Mouse (Mus musculus): Measurements from ENCODE around the gene Rars.
"Not testable (repeated sequence)": the region's sequence is repeated elsewhere in the genome, so short reads cannot be mapped to it uniquely, and the experiment has no call there.

The Rars gene

DNA sequence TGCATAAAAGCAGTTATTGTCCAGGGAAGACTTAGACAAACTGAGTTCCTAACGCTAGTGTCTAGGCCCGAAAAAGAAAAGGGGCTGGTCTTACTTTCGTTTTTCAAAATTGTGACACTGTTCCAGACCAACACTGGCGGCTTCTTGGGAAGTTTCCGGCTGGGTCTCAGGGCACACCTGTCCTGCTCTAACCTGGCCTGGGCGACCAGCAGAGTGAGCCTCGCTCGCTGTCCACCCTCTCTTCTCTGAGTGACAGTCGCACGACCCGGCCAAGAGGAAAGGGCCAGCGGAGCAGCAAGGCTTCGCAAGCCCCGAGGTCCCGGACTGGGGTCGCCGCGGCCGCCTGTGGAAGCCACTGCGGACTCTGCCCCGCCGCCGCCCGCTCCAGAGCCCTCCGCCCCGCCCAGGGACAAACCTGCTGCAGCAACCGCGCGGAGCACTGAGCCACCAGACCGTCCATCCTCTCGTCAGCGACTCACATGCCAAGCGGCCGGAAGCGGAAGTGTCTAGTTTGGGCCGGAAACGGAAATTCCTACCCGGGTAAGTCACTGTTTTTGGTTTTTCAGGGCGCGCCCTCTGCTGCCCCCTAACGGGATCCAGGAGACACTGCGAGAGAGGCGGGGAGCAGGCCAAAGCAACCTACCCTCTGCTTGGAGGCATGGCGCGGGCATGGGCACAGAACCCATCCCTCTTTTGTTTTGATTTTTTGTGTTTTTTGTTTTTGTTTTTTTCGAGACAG lies at the start of gene Rars:
Rars (minus strand) TSS at position 485 of the 739 bp plus-strand sequence.
- DNase-seq = peak; percentile 92

DNA sequence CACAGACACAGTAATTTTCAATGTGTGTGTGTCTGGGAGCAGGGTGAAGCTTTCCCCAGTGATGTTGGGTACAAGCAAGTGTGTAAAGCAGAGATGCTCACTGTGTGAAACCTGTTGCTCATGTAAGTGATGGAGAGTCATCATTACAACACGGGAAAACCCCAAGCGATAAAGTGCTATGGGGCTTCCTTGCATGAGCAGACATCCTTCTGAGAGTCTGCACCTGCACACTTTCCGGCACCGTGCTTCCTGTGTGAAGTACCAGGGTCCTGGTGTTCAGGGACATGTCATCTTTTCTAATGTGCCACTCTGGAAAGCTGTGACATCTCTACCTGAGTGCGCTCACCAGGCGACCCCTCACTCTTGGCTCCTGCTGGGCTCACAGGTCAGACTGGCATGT lies 48.5 kb upstream of the Rars start:
- DNase-seq = no peak

DNA sequence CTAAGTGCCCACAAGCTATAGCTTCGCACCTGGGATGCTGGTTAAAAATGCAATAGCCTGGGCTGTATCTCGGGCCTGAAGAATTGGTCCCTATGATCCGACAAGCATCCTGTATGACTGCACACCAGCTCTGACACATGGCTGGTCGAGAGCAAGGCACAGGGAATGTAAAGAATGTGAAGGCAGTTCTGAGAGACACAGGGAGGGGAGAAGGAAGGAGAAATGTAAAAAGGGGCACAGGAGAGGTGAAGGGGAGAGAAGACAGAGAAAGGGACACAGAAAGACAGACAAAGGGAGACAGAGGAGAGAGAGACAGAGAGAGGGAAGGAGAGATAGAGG lies 44.2 kb upstream of the Rars start:
- DNase-seq = no peak

DNA sequence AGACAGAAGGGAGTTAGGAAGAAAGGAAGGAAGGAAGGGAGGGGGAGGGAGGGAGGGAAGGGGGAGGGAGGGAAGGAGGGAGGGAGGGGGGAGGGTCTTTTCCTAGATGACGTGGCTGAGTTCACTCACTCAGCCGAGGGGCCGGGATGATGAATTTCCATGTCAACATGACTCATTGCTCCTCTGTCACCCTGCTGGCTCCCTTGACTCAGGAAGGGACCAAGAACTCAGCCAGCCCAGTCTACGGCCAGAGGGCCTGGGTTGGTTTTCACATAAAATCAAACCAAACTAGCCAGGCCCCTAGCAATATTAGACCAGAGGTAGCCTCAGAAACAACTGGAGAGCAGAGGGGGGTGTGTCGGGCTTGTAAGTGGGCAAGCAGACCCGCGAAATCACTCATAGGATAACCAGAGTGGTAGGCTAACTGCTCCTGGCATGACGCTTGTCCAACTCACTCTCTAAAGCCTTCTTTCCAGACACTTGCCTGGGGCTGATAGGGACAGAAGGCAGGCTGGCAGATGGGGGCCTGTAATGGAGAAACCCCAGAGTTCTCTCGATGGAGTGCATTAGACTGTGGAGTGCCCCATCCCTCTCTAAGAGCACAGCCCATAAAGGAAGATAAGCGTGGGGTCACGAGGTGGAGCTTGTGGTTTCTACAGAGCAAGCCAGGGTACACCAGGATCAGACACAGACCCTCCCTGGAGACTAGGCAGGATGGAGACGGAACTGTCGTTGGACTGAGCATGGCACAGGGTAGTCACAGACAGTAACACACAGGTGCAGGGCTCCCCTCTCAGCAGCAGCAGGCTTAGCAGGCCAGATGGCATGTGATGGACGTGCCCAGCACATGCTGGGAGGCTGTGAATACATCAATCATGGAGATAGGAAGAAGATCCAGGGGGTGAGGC lies 43.6 kb upstream of the Rars start:
- no peak for DNase-seq

DNA sequence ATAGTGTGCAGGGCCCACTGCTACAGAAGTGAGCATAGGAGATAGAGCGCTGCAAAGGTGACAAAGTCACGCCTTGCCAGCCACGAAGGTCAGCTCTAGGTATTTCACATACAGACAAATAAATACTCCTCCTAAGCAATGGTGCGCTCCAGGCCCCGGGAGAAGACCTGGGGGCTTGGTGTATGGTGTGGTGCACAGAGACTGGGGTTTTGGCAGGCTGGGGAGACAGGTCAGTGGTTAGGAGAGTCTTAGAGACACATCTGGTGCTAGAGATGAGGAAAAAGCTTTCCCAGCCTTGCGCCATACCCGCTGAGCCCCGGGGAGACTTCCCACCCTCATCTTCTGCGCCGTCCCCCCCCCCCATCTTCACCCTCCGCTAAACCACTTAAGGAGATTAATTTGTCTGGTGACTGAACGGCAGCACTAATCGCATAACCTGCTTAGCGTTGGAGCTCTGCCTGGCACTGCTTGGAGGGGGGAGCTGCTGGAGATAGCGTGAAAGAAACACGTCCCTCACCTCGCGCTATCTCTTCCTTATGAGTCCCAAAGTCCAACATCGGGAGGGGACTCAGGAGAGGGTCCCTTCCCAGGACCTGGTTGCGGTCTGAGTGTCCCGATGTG lies 39.4 kb upstream of the Rars start:
- no peak for DNase-seq

DNA sequence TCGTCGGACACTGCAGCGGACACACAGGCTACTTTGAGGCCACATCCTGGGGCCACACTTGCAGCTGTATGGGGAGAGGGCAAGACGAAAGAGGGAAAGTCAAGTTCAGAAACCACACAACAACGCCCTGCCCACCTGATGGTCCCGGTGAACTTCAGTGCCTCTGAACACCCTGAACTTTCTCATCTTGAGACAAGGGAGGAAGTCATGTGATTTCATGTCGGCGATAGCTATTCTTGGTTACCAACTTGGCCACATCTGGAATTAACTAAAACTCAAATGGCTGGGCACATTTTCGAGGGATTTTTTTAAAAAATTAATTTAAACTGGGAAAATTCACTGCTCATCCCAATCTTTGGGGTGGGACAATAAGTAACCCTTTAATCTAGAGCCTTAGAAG lies 36.7 kb upstream of the Rars start:
- no peak for DNase-seq

DNA sequence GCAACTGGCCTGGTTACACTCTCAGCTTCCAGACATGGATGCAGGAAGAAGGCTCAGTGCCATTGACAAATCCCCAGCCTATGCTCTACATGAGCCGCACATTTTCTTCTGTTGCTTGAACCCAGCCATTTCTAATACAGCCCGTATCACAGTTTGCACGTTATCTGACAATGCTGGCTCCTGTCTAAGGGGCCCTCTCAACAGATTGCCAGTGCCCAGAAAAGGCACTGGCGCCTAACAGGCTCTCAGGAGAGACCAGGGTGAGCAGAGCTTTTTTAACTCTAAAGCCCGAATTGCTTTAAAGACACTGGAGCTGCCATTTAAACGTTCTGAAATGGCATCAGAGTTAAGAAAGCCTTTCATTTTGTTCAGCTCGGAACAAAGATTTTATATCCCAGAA lies 31.8 kb upstream of the Rars start:
- DNase-seq = no peak

DNA sequence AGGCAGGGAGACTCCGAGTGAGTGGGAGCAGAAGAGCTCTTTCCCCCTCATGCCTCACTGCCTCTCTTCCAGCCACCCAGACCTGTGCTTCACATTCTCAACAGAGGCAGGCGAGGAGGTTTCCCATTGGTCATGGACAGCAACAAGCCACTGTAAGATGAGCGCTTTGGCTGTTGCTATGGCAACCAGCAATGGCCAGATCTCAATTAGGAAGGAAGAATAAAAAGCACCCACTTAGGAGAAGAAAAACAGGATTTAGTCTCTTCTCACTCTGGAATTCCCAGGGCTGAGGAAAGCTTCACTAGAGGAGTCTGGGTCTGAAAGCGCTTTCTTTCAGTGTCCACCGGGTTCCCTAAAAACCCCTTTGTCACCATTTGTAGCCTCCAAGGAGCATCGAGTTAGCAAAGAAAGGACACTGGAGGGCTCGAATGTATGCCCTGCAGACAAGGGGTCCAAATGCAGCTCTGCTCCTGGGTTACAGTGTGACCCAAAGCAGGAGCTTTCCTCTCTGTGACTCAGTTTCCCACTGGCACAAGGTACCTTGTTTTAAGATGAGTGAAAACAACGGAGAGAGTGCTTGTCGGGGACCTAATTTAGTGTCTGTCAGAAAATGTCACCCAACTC lies 30.8 kb upstream of the Rars start:
- peak; percentile 30 for DNase-seq

DNA sequence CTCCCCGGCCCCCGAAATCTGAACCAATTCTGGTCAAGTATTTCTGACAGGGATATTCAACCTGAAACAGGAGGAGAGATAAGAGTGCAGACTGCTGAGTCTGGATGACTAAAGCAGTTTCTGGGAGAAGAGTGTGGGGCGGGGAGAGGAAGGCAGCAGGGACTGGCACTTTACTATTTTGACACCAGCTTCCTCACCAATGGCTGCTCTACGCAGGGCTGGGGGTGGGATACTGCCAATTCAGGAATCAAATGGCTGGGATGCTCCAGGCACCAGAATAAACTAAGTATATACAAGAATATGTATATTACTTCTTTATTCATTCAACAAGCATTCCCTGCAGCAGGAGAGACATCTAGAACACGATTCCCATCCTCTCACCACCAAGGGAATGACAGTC lies 29.3 kb upstream of the Rars start:
- DNase-seq = no peak

DNA sequence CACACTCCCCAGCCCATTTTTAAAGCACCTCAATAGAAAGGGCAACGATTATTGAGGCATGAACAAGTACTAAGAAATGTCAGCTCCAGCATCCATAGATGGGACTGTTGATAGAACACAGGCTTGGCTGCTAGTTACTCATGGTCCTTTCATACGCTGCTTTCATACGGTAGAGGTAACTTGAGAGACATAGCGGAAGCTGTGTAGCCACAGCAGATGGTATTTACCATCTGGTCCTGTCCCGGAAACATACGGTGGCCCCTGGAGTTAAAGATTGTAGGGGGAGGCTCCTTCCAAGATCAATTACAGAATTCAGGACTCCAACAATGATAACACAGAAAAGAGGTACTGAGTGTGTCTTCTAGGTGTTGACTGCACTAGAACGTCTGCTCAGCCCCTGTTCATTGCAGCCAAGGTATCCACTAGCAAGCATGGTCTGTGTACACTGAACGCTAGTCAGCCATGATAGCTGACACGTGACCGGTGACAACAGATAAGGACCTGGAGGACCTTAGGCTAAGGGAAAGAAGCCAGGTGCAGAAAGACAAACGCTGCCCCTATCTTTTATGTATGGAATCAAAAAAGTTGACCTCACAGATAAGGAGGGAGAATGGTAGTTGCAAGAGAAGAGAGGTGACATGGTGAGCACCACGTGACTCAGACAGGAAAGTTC lies 23.2 kb upstream of the Rars start:
- no peak for DNase-seq

DNA sequence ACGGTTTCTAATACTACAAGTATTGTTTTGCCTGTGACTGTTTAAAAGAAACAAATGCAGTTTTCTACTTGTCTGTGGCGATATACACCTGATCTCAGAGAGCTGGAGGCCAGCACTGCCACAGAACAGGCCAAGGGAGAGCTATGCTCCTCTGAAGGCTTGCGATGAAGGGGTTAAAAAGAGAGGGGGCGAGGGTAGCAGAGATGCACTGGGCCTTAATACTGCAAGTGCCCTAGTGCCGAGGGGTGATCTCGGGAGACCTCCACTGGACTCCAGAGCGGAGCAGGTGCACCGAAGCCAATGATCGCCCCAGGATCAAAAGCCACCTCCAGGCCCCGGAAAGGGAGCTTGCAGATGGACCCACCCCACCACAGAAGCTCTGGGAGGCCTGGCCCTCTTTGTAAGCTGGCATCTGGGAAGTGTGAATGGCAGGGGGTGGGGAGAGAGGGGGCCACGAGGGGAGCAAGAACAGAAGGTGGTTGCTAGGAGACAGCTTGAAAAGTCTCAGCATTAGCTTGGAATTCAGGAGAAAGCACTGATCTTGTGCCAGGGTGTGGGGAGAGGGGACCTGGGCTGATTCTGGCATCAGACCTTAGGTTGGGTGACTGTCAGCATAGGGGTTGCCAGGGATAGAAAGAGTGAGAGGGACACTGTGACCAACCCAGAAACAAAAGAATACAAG lies 22.2 kb upstream of the Rars start:
- DNase-seq = no peak

DNA sequence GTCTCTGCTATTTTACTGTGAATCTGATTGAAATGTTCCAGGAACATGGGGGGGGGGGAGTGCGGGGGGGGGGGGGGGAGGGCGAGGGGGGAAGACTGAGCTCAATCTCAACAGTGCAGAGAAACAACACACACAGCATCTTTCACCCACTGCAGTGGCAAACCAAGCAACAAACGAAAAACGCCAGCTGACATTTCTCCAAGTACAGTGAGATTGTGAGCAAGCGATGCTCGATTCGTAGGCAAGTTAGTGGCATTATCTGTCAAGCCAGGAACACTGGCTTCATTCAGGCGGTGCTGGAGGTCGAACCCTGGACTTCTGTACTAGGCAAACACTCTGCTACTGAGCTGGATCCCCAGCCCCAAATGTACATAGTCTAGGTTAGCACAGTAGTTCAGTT lies 21.3 kb upstream of the Rars start:
- no peak for DNase-seq

DNA sequence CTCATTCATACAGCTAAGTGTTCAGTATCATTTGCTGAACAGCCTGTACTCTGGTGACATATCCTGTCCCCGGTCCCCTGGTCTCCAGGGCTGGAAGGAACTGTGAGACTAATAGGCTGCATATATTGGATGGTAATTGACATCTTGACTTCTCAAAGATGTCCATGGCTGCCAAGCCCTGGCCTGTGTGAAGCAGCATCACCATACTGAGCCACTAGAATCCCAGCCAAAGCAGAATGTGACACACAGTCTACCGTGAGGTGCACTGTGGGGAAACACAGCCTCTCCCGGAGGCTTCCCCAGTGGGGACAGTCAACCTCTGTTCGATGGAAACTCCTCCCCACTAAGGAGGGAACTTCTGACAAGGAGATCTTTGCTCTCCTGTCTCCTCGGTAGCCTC lies 20.6 kb upstream of the Rars start:
- DNase-seq = no peak

DNA sequence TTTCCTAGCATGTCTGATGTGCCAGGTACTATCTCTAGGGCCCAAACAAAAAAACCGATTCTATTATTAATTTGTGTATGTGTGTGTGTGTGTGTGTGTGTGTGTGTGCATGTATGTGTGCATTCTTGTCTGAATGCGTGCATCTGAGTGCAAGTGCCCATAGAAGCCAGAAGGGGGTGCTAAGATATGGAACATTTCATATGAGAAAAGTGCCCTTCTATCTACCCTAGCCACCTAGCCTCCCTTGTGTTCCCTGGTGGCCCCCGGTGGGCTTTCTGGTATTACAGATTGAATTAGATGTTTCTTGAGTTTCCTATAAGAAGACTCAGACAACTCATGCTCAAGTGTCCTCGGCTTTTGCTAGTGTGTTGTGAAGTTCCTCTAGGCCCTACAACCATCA lies 19.3 kb upstream of the Rars start:
- DNase-seq = no peak

DNA sequence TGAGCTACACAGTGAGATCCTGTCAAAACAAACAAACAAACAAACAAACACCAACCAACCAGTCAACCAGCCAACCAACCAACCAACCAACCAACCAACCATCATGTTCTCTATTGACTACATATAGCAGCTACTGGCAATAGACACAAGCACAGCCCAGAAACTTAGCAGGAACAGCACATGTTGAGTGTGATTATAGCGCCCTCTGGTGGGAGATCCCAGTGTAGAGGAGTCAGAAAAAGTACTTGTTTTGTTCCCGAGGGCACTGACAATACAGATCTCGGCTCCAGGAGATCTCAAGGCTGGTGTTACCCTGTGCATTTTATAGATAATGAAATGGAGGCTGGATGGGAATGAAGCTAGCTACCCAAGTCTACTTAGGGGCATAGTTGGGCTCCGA lies 18.4 kb upstream of the Rars start:
- DNase-seq = peak; percentile 57

DNA sequence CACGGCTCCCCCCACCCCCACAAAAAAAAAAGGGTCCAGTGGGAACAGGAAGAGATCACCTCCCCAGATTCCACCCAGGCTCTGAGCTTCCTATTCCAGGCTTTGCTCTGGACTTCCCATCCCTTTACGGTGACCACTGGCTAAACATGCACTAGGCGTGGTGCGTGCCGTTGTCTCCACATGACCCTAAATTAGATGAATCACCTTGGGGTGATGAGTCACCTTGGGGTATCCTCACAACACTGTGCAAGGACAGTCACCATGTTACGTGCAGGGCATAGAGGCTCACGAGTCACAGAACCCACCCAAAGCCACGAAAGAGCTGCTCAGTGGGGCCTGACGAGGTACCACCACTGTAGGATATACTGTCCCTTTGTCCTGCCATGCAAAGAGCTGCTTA lies 10.0 kb upstream of the Rars start:
- DNase-seq = no peak

DNA sequence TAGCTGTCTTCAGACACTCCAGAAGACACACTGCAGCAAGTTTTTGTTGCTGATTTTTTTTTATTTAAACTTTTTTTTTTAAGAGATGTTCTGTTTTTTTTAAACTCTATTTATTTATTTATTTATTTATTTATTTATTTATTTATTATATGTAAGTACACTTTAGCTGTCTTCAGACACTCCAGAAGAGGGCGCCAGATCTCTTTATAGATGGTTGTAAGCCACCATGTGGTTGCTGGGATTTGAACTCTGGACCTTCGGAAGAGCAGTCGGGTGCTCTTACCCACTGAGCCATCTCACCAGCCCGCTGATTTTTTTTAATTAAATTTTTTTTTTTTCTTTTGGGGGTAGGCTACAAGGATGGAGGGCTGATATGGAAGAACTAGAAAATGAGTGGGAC lies 8.3 kb upstream of the Rars start:
- not testable (repeated sequence) for DNase-seq

DNA sequence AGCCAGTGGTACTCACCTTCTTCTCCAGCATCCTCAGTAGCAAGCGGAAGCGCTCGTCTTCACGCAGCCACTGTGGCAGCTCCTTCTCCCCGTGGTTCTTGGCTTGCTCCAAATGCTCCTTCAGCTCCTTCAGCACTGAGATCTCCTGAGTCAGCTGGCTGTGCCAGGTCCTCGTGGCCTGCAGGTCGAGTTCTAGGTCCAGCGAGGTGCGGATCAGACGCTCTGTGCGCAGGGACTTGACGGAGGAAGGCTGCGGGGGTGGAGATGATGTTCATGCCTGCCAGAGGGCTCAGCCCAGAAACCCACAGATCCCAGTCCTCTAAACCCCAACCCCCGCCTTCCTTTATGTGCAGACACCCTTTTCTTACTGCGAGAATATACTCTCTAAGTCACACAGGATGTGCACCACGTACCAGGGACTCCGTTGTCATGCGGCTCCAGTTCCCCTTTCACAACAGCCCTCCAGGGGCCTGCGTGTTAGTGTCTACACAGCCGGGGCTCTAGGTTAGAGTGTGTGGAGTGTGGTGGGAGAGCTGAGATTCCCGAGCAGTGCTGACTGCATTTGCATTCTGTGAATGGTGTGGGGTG lies 7.5 kb upstream of the Rars start:
- no peak for DNase-seq

DNA sequence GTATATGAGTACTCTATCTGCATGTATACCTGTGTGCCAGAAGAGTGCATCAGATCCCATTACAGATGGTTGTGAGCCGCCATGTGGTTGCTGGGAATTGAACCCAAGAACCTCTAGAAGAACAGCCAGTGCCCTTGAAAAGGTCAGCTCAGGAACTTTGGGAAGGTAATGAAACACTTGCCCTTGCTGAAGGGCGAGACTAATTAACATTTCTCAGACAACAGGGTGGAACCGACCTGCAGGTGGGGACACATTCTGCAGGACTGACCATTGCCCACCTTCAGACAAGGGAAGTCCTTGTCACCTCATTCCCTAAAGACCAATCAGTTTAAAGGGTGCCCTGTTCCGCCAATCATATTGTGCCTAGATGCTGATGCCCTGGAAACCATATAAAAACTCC lies 6.5 kb upstream of the Rars start:
- not testable (repeated sequence) for DNase-seq

DNA sequence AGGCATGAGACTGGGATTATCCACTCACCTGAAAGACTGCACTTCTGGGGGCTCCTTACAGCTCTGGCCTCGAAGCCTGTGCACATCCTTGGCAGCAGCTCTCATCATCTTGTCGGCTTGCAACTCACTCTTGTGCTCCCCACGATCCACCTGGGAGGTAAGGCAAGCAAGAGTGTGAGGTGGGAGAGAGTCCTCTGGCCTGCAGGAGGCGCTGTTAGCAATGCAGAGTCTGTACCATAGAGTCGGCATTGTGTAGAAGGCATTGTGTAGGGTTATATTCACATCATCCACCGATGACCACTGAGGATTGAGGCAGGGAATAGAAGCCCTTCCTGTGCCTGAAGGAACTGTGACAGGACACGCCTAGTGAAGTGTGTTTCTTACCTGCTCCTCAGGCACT lies 6.0 kb upstream of the Rars start:
- no peak for DNase-seq

DNA sequence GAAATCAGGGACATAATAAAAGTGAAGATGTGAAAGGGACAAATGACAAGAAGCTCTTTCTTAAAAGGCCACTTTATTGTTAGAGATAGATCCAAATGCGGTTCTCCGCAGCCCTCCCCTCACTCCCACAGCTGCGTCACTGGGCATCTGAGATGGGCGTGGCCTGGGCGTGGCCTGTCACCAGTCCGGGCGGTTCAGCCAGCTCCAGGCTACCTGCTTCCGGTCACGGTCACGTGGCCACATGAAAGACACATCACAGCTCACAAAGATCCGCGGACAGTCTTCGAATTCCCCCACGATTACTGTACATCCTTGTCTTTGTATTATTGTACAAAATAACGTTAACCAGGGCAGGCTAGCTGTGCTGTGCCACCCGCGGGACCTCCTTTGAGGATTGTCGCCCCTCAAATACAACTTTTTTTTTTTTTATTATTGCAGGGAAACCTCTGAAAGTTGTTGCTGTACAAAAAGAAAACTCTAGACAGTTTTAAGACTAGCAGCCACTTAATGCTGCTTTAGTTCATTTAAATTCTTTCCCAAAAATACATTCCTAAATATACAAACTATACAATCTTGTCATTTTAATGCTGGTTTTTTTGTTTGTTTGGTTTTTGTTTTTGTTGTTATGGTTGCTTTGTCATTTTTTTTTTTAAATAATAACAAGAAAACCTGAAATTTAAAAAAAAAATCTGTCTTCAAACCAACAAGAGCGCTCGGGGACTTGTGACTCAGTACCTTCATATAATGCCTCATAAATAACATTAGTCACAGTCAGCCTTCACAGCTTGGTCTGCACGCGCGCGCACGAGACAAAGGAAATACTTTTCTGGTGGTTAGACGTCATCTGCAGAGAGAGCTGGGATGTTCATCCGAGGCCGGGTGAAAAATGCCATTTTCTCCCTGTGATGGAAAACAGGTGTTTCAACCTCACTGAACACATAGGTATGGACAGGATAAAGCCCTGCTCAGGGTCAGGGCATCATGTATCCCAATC lies 4.3 kb upstream of the Rars start:
- peak; percentile 95 for DNase-seq
